Mouse (Mus musculus) megakaryocyte, adult 5-6 weeks (primary cell): ENCODE results near the gene Fdxr. TPM values are rescaled to one million over a fixed set of nuclear protein-coding genes. Genes with fewer than 3 reads are reported as not detected.

ENCODE experiments used
- ATAC-seq: 2 replicates; pipeline ENCODE4 v1.8.0; 2016; ENCODE audit warnings: mild to moderate bottlenecking, inconsistent platforms; ENCODE audit not compliant: poor library complexity, severe bottlenecking
- total RNA-seq, 2 experiments: library from RNA; stranded (forward) in 1 of 2; stranded (reverse) in 1 of 2; fragments of 153-499, 151-499 nt in 1 of 2; fragments of 221-1000, 200-1000 nt in 1 of 2; gene quantifications; 2 replicates each; pipeline versions ENCODE4 v1.2.3 to v1.2.4; 2015 to 2017

Fdxr gene
- total RNA-seq, 2 experiments from 2014 or later, result 5.6 to 14.3 TPM

GRCm38 (mm10) chr11:115290314-115290713 lies 13.5 kb upstream of the Fdxr start:
- no peak for ATAC-seq

GRCm38 (mm10) chr11:115289885-115290284 lies 13.0 kb upstream of the Fdxr start:
- no peak for ATAC-seq

DNA sequence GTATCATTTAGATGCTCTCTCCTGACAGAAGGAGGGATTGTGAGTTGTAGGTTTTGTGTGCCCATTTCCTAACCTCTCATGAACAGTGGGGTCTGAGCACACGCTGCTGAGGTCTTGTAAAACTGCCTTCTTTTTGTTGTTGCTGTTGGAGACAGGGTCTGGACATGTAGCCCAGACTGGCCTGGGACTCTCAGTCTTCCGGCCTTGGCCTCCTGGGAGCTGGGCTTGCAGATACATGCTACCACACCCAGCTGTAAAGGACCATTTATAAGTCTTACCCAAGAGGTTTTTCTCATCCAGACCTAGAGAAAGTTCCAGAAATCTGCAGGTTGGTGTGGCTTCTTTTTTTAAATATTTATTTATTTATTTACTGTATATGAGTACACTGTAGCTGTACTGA lies 11.5 kb upstream of the Fdxr start:
- no peak for ATAC-seq

DNA sequence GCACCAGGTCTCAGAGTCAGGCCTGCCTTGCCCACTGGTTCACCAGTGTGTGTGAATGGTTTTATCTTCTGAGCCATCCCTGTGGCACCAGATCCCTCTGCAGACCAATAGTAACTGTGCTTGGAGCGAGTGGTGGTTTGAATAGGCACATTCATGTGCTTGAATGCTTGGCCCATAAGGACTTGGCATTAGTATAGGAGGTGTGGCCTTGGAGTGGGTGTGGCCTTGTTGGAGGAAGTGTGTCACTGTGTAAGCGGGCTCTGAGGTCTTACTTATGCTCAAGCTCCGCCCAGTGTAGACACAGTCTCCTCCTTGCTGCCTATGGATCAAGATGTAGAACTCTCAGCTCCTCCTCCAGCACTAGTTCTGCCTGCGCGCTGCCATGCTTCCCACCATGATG lies 10.5 kb upstream of the Fdxr start:
- ATAC-seq, result 0 out of 2 replicates have a peak, but pooled peaks have one; percentile 20

- ATAC-seq, result no peak
Measured at GRCm38 (mm10) chr11:115286201-115286993, 9.5 kb upstream of the Fdxr start.

DNA sequence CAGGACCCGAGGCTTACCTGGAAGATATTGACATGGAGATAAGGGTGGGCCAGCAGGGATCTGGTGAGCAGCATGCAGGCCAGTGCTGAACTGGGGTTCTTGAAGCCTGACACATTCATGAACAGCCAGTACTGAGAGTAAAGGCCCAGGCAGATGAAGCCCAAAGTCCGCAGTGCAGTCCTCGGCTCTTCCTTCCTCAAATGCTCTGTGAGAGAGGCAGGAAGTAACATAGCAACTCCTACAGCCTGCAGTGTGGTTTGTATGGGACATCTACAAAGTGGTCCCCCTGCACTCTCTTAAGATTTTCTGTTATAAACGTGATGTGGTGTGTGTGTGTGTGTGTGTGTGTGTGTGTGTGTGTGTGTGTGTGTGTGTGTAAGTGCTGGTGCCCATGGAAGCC lies 8.4 kb upstream of the Fdxr start:
- peak; percentile 93 for ATAC-seq

- ATAC-seq, result no peak
Measured at GRCm38 (mm10) chr11:115283891-115284620, 7.2 kb upstream of the Fdxr start.

DNA sequence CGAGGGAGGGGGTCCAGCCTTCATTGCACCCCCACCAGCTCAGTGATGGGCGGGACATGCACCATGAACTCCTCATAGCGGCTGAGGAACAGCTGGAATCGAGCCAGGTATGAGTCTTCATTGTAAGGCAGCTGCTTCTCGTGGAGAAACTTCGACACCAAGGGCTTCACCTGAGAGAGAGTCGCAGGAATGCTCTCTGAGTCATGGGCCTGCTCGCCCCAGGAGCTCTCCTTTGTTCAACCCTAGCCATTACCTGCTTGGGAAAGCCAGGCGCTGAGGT lies 6.6 kb upstream of the Fdxr start:
- no peak for ATAC-seq

- no peak for ATAC-seq
Measured at GRCm38 (mm10) chr11:115282723-115283485, 6.1 kb upstream of the Fdxr start.

- ATAC-seq, result no peak
Measured at GRCm38 (mm10) chr11:115282295-115282694, 5.4 kb upstream of the Fdxr start.

GRCm38 (mm10) chr11:115279726-115280125 lies 2.9 kb upstream of the Fdxr start:
- no peak for ATAC-seq

DNA sequence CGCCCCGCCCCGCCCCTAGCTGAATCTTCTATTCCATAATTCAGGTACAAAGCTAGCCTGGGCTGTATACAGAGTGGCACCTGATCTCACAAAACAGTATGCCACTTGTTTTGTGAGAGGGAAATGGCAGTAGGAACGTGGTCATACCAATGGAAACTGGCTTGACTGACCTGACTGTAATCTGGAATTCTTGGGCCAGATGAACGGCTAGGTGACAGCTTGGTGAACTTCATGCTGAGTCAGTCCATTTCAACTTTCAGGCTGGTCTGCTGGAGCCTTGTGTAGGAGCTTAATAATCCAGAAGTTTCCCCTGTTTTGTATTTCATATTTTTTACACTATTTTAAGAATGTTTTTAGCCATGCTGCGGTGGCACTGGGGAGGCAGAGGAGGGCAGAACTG lies 1.3 kb upstream of the Fdxr start:
- ATAC-seq, result no peak

DNA sequence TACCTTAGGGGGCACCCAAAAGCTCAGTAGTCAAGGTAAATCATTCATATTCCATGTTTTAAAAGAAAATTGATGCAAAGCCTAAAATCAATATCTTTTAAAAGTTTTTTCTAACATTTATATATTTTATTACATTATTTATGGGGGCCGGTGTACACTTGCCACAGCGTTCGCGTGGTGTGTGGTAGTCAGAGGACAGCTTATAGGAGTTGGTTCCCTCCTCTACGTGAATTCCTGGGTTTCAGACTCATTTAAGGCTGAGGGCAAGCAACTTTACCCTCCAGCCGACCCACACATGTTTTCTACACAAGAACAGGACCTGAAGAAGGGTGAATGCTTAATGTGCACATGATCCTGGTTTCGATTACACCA lies 740 bp upstream of the Fdxr start:
- no peak for ATAC-seq

GRCm38 (mm10) chr11:115275954-115276353 lies 896 bp downstream of the Fdxr start:
- ATAC-seq, result no peak

- no peak for ATAC-seq
Measured at GRCm38 (mm10) chr11:115275509-115275908, 1.3 kb downstream of the Fdxr start.

GRCm38 (mm10) chr11:115274771-115275170 lies 2.1 kb downstream of the Fdxr start:
- ATAC-seq, result no peak

DNA sequence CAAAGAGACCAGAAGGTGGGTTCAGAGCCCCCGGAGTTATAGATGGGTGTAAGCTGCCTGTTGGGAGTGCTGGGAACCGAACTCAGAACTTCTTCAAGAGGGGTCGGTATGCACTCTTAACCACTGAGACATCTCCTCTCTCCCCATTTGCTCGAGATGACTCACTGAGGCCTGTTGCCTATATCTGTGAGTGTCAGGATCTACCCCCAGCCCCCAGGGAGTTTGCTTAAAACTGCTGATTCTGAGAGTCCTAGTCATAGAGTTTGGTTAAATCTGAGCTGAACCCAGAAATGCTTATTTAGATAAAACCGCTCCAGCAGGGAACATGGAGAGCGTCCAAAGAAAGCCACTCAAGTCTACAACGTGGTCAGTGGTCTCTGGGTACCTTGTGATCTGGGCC lies 2.7 kb downstream of the Fdxr start:
- no peak for ATAC-seq

GRCm38 (mm10) chr11:115273735-115274134 lies 3.1 kb downstream of the Fdxr start:
- ATAC-seq, result no peak

DNA sequence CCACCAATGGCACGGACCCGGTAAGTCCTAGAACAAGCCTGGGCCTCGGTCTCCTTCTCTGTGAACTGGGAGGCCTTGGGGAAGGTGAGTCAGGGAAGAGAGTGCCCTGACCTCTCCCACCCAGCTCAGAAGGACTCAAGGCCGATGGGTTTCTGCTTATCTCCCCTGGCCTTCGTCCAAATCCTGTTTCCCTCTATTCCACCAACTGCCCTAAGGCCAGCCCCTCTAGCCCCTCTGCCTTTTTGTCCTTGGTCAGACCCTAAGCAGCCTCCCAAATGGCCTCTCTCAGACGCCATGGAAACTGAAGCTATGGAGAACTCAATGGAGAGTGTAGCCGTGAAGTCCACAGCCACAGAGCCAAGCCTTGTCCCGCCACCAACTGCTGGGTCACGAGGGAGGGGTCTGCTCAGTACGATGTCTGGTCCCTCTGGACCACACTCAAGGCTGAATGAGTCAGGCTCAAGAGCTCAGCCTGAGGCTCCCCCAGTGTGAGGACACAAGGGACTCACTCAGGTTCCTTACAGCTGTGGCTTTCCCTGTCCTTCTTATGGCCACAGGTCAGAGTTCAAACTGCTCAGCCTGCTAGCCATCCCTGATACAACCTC lies 3.9 kb downstream of the Fdxr start:
- ATAC-seq, result no peak

- no peak for ATAC-seq
Measured at GRCm38 (mm10) chr11:115271481-115271880, 5.4 kb downstream of the Fdxr start.

- no peak for ATAC-seq
Measured at GRCm38 (mm10) chr11:115271052-115271451, 5.8 kb downstream of the Fdxr start.
